In the genomic region with DNA sequence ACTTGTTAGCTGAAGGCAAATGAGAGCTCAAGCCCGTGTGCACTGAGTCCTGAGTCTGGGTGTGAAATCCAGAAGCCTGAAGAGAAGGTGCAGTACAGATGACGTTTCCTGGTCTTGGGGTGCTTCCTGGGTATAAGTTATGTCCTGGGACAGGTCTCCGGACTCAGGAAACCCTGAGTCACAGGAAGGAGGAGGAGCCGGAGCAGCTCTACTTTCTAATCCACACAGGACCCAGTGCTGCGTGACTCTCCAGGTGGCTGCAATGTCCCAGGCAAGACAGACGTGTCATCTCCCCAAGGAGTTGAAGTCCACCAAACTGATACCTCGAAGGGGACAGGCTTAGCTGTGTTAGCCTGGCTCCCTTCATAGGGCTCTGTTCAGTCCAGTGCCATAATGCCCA, we compare ENCODE assay signal across 13 mouse cellular contexts. TPM values are rescaled to one million over a fixed set of nuclear protein-coding genes. Genes with fewer than 3 reads are reported as not detected.
DNase-seq lines count a peak whose midpoint lies in the region; ATAC-seq and TF ChIP-seq lines count a peak whose summit lies in the region.
"Had no signal": no experiment of that assay in that cellular context is flagged by ENCODE, and none has a peak within 500 bp of the region (broad histone marks: within the 10 kb centered on the region; RNA-seq: fewer than 3 reads in every experiment).

No protein-coding gene starts in this region.

- intact Hi-C loops in heart, postnatal 14 days (cut with DNase I) = no loop called here

- no peak for TF ChIP-seq POLR2A in spleen, adult 2 months (IDR thresholded peaks at IDR 0.05; ENCODE audit: low read depth, low read length)

- no peak overlapping the region for H3K4me2 ChIP-seq in midbrain, embryonic 13.5 days (replicated peaks)
- H3K4me2 ChIP-seq: hindbrain, embryonic 12.5 days; limb, embryonic 13.5 days had no signal

- H3K4me3 ChIP-seq in spleen, adult 2 months (ENCODE audit: extremely low read depth, insufficient read depth, insufficient read length) = no peak overlapping the region
- H3K4me3 ChIP-seq in midbrain, embryonic 13.5 days (replicated peaks) = no peak overlapping the region
- H3K4me3 ChIP-seq in hindbrain, embryonic 10.5 days = no peak overlapping the region
- H3K4me3 ChIP-seq: hindbrain, embryonic 12.5 days; limb, embryonic 13.5 days had no signal

- no peaks in the 10 kb centered on the region for H3K27me3 ChIP-seq in spleen, adult 2 months (ENCODE audit: control insufficient read depth, insufficient read depth, low read length)
- no peaks in the 10 kb centered on the region for H3K27me3 ChIP-seq in midbrain, embryonic 13.5 days
- no peaks in the 10 kb centered on the region for H3K27me3 ChIP-seq in hindbrain, embryonic 10.5 days (ENCODE audit: insufficient read depth, poor library complexity, severe bottlenecking)
- H3K27me3 ChIP-seq: hindbrain, embryonic 12.5 days; limb, embryonic 13.5 days had no signal

- peak; percentile 52 for DNase-seq in heart, adult 8-10 months (ENCODE audit: low spot score)
- no peak for DNase-seq in heart, postnatal 14 days
- no peak for DNase-seq in spleen, adult 2 months (ENCODE audit: low read depth in 1 of 2, low spot score in 2 of 2)
- no peak for DNase-seq in spleen, postnatal 10 days (ENCODE audit: low spot score in 2 of 2)
- peak; percentile 70 for DNase-seq in kidney, adult 9 months
- no peak for DNase-seq in hindbrain, embryonic 10.5 days (ENCODE audit: low spot score)
- DNase-seq: cerebellum, postnatal 14 days; thymus, adult 2 months had no signal

- WGBS in spleen, adult 2 months = 43% methylated on average over 7 of the region's 7 CpGs
- WGBS in midbrain, embryonic 13.5 days = 85% methylated on average over 7 of the region's 7 CpGs
- 88% methylated on average over 7 of the region's 7 CpGs for WGBS in hindbrain, embryonic 10.5 days

- H3K36me3 ChIP-seq in spleen, adult 2 months (ENCODE audit: control insufficient read depth, insufficient read depth, low read length) = peaks cover 5% of the 10 kb centered on the region
- peaks cover 97% of the 10 kb centered on the region for H3K36me3 ChIP-seq in midbrain, embryonic 13.5 days
- peaks cover 98% of the 10 kb centered on the region for H3K36me3 ChIP-seq in hindbrain, embryonic 10.5 days

- no peaks in the 10 kb centered on the region for H3K9me3 ChIP-seq in midbrain, embryonic 13.5 days
- no peaks in the 10 kb centered on the region for H3K9me3 ChIP-seq in hindbrain, embryonic 10.5 days
- H3K9me3 ChIP-seq: hindbrain, embryonic 12.5 days; limb, embryonic 13.5 days had no signal

- no peak for ATAC-seq in midbrain, embryonic 13.5 days
- ATAC-seq: activated CD4-positive, CD25-positive, alpha-beta regulatory T cell, adult 4 months; intestine, postnatal 0 days had no signal

- H3K4me1 ChIP-seq in spleen, adult 2 months (ENCODE audit: control insufficient read depth, insufficient read depth, insufficient read length) = peaks cover 49% of the 10 kb centered on the region
- no peaks in the 10 kb centered on the region for H3K4me1 ChIP-seq in midbrain, embryonic 13.5 days (replicated peaks)
- no peaks in the 10 kb centered on the region for H3K4me1 ChIP-seq in hindbrain, embryonic 10.5 days (replicated peaks)
- H3K4me1 ChIP-seq: hindbrain, embryonic 12.5 days; limb, embryonic 13.5 days had no signal

- H3K27ac ChIP-seq in spleen, adult 2 months (ENCODE audit: insufficient read depth, low read length) = peak overlapping the region; percentile 96
- no peak overlapping the region for H3K27ac ChIP-seq in midbrain, embryonic 13.5 days
- H3K27ac ChIP-seq in hindbrain, embryonic 10.5 days = no peak overlapping the region
- H3K27ac ChIP-seq: hindbrain, embryonic 12.5 days; limb, embryonic 13.5 days had no signal

- H3K9ac ChIP-seq in midbrain, embryonic 13.5 days (replicated peaks) = no peak overlapping the region
- H3K9ac ChIP-seq: hindbrain, embryonic 12.5 days; limb, embryonic 13.5 days had no signal

- no peak for TF ChIP-seq CTCF in spleen, adult 2 months (IDR thresholded peaks at IDR 0.05; ENCODE audit: extremely low read depth, insufficient read depth, insufficient read length, insufficient replicate concordance)

RNA-seq across cellular contexts. Expression of a gene that starts 44.6 kb away (rescaled TPM):
- 10 to 100 TPM; 40.3 to 74.6 (median 52.7) TPM for total RNA-seq in heart, adult 8-10 months (2022)
- 100 to 1,000 TPM; 113 to 115 TPM for total RNA-seq in heart, postnatal 14 days (2021)
- 219 and 378 TPM in 2 replicates for polyA plus RNA-seq in spleen, adult 2 months (2012; rRNA removed)
- 2.7 and 4.3 TPM in 2 replicates for polyA plus RNA-seq in midbrain, embryonic 13.5 days (2015; fragmentation: Nextera tagmentation; extraction: Ambion mirVana)
- 3.9 and 5.8 TPM in 2 replicates for polyA plus RNA-seq in hindbrain, embryonic 10.5 days (2016; fragmentation: Nextera tagmentation; extraction: Ambion mirVana)

RNA-seq across cellular contexts. Expression of a gene that starts 57.8 kb away (rescaled TPM):
- 10 to 100 TPM; 36.8 to 46.7 (median 38.3) TPM for total RNA-seq in heart, adult 8-10 months (2022)
- total RNA-seq in heart, postnatal 14 days (2021) = 10 to 100 TPM; 44.4 to 47.5 TPM
- polyA plus RNA-seq in spleen, adult 2 months (2012; rRNA removed) = 36.9 and 37.1 TPM in 2 replicates
- 69.2 and 72.1 TPM in 2 replicates for polyA plus RNA-seq in midbrain, embryonic 13.5 days (2015; fragmentation: Nextera tagmentation; extraction: Ambion mirVana)
- 73.8 and 74.3 TPM in 2 replicates for polyA plus RNA-seq in hindbrain, embryonic 10.5 days (2016; fragmentation: Nextera tagmentation; extraction: Ambion mirVana)

RNA-seq across cellular contexts. Expression of a gene that starts 58.4 kb away (rescaled TPM):
- 1 to 10 TPM; 5.4 to 8.3 (median 7.5) TPM for total RNA-seq in heart, adult 8-10 months (2022)
- total RNA-seq in heart, postnatal 14 days (2021) = 1 to 10 TPM; 9.7 TPM
- 1.4 and 1.7 TPM in 2 replicates for polyA plus RNA-seq in spleen, adult 2 months (2012; rRNA removed)
- polyA plus RNA-seq in midbrain, embryonic 13.5 days (2015; fragmentation: Nextera tagmentation; extraction: Ambion mirVana) = 19.3 and 19.8 TPM in 2 replicates
- 31.5 and 33.0 TPM in 2 replicates for polyA plus RNA-seq in hindbrain, embryonic 10.5 days (2016; fragmentation: Nextera tagmentation; extraction: Ambion mirVana)

Comparison
In these comparisons a context has a peak if more than half of its experiments do, and no peak if none do; other contexts are left out.
1. DNase-seq: peak in heart, adult 8-10 months (single experiment) and kidney, adult 9 months (single experiment); none in heart, postnatal 14 days (0 of 2), spleen, adult 2 months (0 of 2), spleen, postnatal 10 days (0 of 2) and hindbrain, embryonic 10.5 days (single experiment).
2. RNA of a gene that starts 44.6 kb away (polyA plus RNA-seq): 219 to 378 TPM in spleen, adult 2 months; 3.9 to 5.8 TPM in hindbrain, embryonic 10.5 days and 2.7 to 4.3 TPM in midbrain, embryonic 13.5 days; every median in the first group is over 10 times any median in the second.